Mouse (Mus musculus): ENCODE data around the gene Ugt1a7c. TPM values are rescaled to one million over a fixed set of nuclear protein-coding genes. Genes with fewer than 3 reads are reported as not detected.
"Not testable (repeated sequence)": the region's sequence is repeated elsewhere in the genome, so short reads cannot be mapped to it uniquely, and the experiment has no call there.

The Ugt1a7c gene
- polyA plus RNA-seq, 1 experiment from 2014 or later = 82.7 TPM

DNA sequence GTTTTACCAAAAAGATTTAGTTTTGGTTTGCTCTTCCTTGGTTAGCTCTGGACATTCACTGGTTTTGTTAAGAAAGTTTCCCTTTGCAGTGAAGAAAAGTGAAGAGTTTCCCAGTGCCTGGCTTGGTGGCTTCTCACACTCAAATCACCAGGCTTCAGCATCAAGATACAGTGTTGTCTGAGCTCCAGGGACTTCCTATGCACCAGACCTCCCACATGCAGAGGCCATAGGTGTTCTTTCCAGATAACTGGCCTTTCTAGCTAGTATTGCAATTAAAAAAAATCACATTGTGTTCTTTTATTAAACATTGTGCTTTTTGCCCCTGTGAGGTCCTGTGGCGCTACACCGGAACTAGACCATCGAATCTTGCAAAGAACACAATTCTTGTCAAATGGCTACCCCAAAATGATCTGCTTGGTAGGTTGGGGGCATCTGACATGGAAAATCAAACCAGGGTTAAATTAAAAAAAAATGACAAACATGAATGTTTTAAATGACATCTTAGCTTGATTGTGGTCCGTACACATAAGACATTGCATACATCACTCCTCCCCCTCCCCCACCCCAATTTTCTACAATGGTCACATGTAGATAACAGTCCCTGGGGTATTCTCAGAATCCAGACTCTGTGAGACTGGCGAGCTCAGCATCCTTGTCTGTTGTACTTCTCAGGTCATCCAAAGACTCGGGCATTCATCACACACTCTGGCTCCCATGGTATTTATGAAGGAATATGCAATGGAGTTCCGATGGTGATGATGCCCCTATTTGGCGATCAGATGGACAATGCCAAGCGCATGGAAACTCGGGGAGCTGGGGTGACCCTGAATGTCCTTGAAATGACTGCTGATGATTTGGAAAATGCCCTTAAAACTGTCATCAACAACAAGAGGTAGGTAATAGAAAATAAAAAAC, 120.9 kb downstream of the Ugt1a7c start:
- no peaks in the 10 kb centered on the region for H3K27me3 ChIP-seq (replicated peaks; ENCODE audit: control insufficient read depth, insufficient read depth, low read length)
- H3K4me2 ChIP-seq (ENCODE audit: low read depth, low read length) = no peak overlapping the region
- H3K36me3 ChIP-seq (ENCODE audit: control insufficient read depth, insufficient read depth, low read length) = no peaks in the 10 kb centered on the region
- H3K4me1 ChIP-seq (ENCODE audit: control insufficient read depth, insufficient read depth, low read length) = no peaks in the 10 kb centered on the region
- no peak overlapping the region for H3K27ac ChIP-seq (ENCODE audit: low read length)
- no peak for ATAC-seq
- 68% methylated on average over 10 of the region's 10 CpGs for WGBS
- H3K9me3 ChIP-seq (ENCODE audit: control insufficient read depth, low read length) = peaks cover 48% of the 10 kb centered on the region
- no peak overlapping the region for H3K9ac ChIP-seq (ENCODE audit: low read depth, low read length)
- H3K4me3 ChIP-seq (ENCODE audit: low read length) = no peak overlapping the region

DNA sequence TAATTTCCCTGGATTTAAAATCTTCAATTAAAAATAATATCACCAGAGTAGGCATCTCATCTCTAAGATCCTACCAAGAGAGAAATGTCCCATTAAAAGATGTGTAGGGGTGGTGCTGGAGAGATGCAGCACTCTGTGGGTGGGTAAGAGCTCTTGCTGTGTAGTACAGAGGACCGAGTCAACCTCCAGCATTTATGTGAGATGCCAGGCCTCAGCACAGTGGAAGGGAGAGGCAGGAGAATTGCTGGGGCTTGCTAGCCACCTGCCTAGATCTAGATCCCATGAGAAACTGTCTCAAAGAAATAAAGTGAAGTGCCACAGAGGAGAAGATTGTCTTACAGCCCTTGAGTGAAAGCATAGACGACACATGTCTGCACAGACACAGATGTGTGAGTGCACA, 121.7 kb downstream of the Ugt1a7c start:
- H3K4me3 ChIP-seq (ENCODE audit: low read length) = no peak overlapping the region
- H3K4me2 ChIP-seq (ENCODE audit: low read depth, low read length) = no peak overlapping the region
- H3K36me3 ChIP-seq (ENCODE audit: control insufficient read depth, insufficient read depth, low read length) = no peaks in the 10 kb centered on the region
- no peak for ATAC-seq
- H3K27ac ChIP-seq (ENCODE audit: low read length) = no peak overlapping the region
- no peak overlapping the region for H3K9ac ChIP-seq (ENCODE audit: low read depth, low read length)
- 59% methylated on average over 2 of the region's 2 CpGs for WGBS
- H3K4me1 ChIP-seq (ENCODE audit: control insufficient read depth, insufficient read depth, low read length) = no peaks in the 10 kb centered on the region
- peaks cover 46% of the 10 kb centered on the region for H3K9me3 ChIP-seq (ENCODE audit: control insufficient read depth, low read length)
- H3K27me3 ChIP-seq (replicated peaks; ENCODE audit: control insufficient read depth, insufficient read depth, low read length) = no peaks in the 10 kb centered on the region

DNA sequence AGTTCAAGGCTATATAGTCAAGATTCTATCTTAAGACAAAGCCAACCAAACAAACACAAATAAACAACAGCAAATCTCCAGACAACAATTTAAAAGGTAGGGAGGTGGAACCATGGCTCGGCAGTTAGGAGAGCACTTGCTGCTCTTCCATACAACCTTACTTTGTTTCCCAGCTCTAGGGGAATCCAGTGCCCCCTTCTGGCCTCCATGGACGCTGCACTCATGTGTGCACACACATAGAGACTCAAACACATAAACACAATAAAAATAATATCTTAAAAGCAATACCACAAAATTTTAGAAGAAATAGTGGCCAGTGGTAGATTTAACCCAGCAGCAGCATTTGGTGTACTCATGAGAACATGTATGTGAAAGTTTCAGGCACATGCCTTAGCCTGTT, 122.3 kb downstream of the Ugt1a7c start:
- Histone ChIP-seq H3K4me1 (ENCODE audit: control insufficient read depth, insufficient read depth, low read length) (no peaks in the 10 kb centered on the region), H3K9me3 (ENCODE audit: control insufficient read depth, low read length) (peaks cover 40% of the 10 kb centered on the region), H3K27ac (ENCODE audit: low read length) (no peak overlapping the region), H3K27me3 (replicated peaks; ENCODE audit: control insufficient read depth, insufficient read depth, low read length) (no peaks in the 10 kb centered on the region), H3K9ac (ENCODE audit: low read depth, low read length) (no peak overlapping the region), H3K36me3 (ENCODE audit: control insufficient read depth, insufficient read depth, low read length) (no peaks in the 10 kb centered on the region), H3K4me2 (ENCODE audit: low read depth, low read length) (no peak overlapping the region), H3K4me3 (ENCODE audit: low read length) (no peak overlapping the region)
- no peak for ATAC-seq
- WGBS = 68% methylated on average over 2 of the region's 2 CpGs

DNA sequence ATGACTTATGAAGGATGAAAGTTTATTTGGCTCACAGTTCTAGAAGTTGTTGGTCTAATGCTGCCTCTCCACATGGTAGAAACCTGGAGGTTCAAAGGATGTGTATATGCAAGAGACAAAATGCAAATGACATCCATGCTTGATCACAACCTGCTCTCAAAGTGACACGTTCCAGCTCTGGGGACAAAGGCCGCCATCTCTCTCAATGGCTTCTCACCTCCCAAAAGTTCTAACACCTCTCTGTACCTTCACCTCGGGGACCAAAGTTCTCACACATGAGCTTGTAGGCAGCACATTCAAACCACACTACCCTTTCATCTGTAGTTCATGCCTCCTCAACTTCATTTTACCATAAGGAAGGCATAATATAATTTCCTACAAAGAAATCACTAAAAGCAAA, 122.7 kb downstream of the Ugt1a7c start:
- peaks cover 37% of the 10 kb centered on the region for H3K9me3 ChIP-seq (ENCODE audit: control insufficient read depth, low read length)
- 41% methylated on average over 3 of the region's 3 CpGs for whole genome bisulfite sequencing
- H3K4me3 ChIP-seq (ENCODE audit: low read length) = no peak overlapping the region
- H3K27ac ChIP-seq (ENCODE audit: low read length) = no peak overlapping the region
- H3K9ac ChIP-seq (ENCODE audit: low read depth, low read length) = no peak overlapping the region
- H3K36me3 ChIP-seq (ENCODE audit: control insufficient read depth, insufficient read depth, low read length) = no peaks in the 10 kb centered on the region
- no peak for ATAC-seq
- no peaks in the 10 kb centered on the region for H3K4me1 ChIP-seq (ENCODE audit: control insufficient read depth, insufficient read depth, low read length)
- H3K27me3 ChIP-seq (replicated peaks; ENCODE audit: control insufficient read depth, insufficient read depth, low read length) = no peaks in the 10 kb centered on the region
- H3K4me2 ChIP-seq (ENCODE audit: low read depth, low read length) = no peak overlapping the region

DNA sequence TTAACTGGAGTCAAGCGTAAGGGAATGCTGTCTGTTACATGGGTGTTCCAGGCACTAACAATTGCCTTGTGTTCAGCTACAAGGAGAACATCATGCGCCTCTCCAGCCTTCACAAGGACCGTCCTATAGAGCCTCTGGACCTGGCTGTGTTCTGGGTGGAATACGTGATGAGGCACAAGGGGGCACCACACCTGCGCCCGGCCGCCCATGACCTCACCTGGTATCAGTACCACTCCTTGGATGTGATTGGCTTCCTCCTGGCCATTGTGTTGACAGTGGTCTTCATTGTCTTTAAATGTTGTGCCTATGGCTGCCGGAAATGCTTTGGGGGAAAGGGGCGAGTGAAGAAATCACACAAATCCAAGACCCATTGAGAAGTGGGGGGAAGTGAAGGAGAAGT, 123.2 kb downstream of the Ugt1a7c start:
- H3K9ac ChIP-seq (ENCODE audit: low read depth, low read length) = no peak overlapping the region
- H3K4me2 ChIP-seq (ENCODE audit: low read depth, low read length) = no peak overlapping the region
- no peak overlapping the region for H3K27ac ChIP-seq (ENCODE audit: low read length)
- H3K27me3 ChIP-seq (replicated peaks; ENCODE audit: control insufficient read depth, insufficient read depth, low read length) = no peaks in the 10 kb centered on the region
- no peak overlapping the region for H3K4me3 ChIP-seq (ENCODE audit: low read length)
- WGBS = 74% methylated on average over 9 of the region's 9 CpGs
- peaks cover 37% of the 10 kb centered on the region for H3K9me3 ChIP-seq (ENCODE audit: control insufficient read depth, low read length)
- no peaks in the 10 kb centered on the region for H3K4me1 ChIP-seq (ENCODE audit: control insufficient read depth, insufficient read depth, low read length)
- no peaks in the 10 kb centered on the region for H3K36me3 ChIP-seq (ENCODE audit: control insufficient read depth, insufficient read depth, low read length)
- no peak for ATAC-seq

DNA sequence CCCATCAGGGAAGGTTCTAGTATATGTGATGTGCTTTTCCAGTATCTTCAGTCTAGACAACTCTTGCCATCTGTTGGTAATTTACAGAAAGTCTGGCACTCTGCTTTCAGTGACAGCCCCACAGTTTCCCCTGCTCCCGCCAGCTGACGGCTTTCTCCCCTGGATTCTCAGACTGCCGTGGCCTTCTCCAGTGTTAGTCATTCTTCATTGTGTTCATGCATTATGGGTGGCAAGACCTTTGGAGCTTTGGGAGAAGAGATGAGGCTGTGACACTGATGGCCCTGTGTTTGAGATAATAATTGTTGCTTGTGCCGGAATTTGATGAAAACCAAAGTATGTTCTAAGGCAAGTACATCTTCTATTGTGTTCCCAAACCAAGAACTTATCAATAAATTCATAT, 123.7 kb downstream of the Ugt1a7c start:
- Histone ChIP-seq H3K9ac (ENCODE audit: low read depth, low read length) (no peak overlapping the region), H3K36me3 (ENCODE audit: control insufficient read depth, insufficient read depth, low read length) (no peaks in the 10 kb centered on the region), H3K27me3 (replicated peaks; ENCODE audit: control insufficient read depth, insufficient read depth, low read length) (no peaks in the 10 kb centered on the region), H3K4me1 (ENCODE audit: control insufficient read depth, insufficient read depth, low read length) (no peaks in the 10 kb centered on the region), H3K27ac (ENCODE audit: low read length) (no peak overlapping the region), H3K9me3 (ENCODE audit: control insufficient read depth, low read length) (peaks cover 34% of the 10 kb centered on the region), H3K4me3 (ENCODE audit: low read length) (no peak overlapping the region), H3K4me2 (ENCODE audit: low read depth, low read length) (no peak overlapping the region)
- 52% methylated on average over 4 of the region's 4 CpGs for WGBS
- ATAC-seq = no peak

DNA sequence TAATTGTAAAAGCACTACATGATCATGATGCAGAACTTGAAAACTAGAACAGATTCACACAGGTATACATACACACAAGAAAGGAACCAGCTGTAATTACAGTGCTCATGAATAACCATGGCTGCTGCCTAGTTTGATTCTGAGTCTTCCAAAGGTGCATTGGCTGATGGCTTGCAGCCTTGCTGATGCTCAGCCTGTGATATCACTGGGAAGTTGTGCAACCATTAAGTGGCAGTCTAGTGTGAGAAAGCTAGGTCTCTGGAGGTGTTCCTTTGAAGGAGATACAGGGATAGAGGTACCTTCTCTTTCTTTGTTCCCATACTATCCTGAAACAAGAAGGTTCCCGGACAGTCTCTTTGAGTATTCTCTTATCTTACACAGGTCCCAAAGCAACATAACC, 124.2 kb downstream of the Ugt1a7c start:
- H3K9me3 ChIP-seq (ENCODE audit: control insufficient read depth, low read length) = peaks cover 29% of the 10 kb centered on the region
- no peak overlapping the region for H3K4me3 ChIP-seq (ENCODE audit: low read length)
- H3K27me3 ChIP-seq (replicated peaks; ENCODE audit: control insufficient read depth, insufficient read depth, low read length) = no peaks in the 10 kb centered on the region
- H3K27ac ChIP-seq (ENCODE audit: low read length) = no peak overlapping the region
- ATAC-seq = no peak
- 17% methylated on average over 1 of the region's 1 CpGs for WGBS
- H3K36me3 ChIP-seq (ENCODE audit: control insufficient read depth, insufficient read depth, low read length) = no peaks in the 10 kb centered on the region
- no peak overlapping the region for H3K9ac ChIP-seq (ENCODE audit: low read depth, low read length)
- H3K4me2 ChIP-seq (ENCODE audit: low read depth, low read length) = no peak overlapping the region
- no peaks in the 10 kb centered on the region for H3K4me1 ChIP-seq (ENCODE audit: control insufficient read depth, insufficient read depth, low read length)

DNA sequence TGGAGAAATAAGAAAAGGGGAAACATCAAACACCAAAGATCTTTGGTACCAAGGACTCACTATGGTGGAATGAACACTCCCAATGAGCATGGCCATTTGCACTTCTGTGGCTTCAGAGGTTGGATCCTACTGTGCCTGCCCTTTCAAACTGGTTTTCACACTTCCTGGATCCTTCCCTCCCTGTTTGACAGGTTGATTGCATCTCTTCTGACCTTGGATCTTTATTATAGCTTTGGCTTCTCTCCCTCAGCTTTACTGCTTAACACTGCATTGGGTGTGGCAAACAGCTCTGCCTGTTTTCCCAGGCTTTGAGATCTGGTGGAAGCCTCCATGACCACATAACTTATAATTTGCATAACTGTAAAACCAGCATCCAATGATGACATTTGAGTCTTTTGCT, 125.5 kb downstream of the Ugt1a7c start:
- peaks cover 19% of the 10 kb centered on the region for H3K9me3 ChIP-seq (ENCODE audit: control insufficient read depth, low read length)
- H3K4me2 ChIP-seq (ENCODE audit: low read depth, low read length) = no peak overlapping the region
- no peaks in the 10 kb centered on the region for H3K27me3 ChIP-seq (replicated peaks; ENCODE audit: control insufficient read depth, insufficient read depth, low read length)
- no peaks in the 10 kb centered on the region for H3K4me1 ChIP-seq (ENCODE audit: control insufficient read depth, insufficient read depth, low read length)
- H3K27ac ChIP-seq (ENCODE audit: low read length) = no peak overlapping the region
- ATAC-seq = no peak
- H3K36me3 ChIP-seq (ENCODE audit: control insufficient read depth, insufficient read depth, low read length) = no peaks in the 10 kb centered on the region
- H3K4me3 ChIP-seq (ENCODE audit: low read length) = no peak overlapping the region
- H3K9ac ChIP-seq (ENCODE audit: low read depth, low read length) = no peak overlapping the region

DNA sequence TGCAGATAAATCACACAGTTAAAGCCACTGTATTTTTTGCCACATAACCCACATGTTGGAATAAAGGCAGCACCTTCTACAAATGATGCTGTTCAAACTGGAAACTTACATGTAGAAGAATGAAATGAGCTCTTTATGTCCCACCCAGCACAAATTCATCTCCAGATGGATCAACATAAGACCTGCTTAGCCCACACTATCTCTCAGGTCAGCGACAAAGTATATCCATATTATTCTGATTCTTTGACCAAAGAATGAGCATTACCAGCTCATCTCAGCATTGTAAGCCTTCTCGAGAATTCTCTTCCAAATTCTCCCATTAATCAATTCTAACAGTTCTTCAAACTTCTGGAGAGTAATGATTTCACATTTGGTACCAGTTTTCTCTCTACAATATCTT, 127.4 kb downstream of the Ugt1a7c start:
- no peak overlapping the region for H3K9ac ChIP-seq (ENCODE audit: low read depth, low read length)
- H3K4me1 ChIP-seq (ENCODE audit: control insufficient read depth, insufficient read depth, low read length) = no peaks in the 10 kb centered on the region
- H3K4me3 ChIP-seq (ENCODE audit: low read length) = no peak overlapping the region
- no peak overlapping the region for H3K27ac ChIP-seq (ENCODE audit: low read length)
- H3K4me2 ChIP-seq (ENCODE audit: low read depth, low read length) = no peak overlapping the region
- peaks cover 15% of the 10 kb centered on the region for H3K9me3 ChIP-seq (ENCODE audit: control insufficient read depth, low read length)
- 51% methylated on average over 2 of the region's 2 CpGs for WGBS
- no peaks in the 10 kb centered on the region for H3K27me3 ChIP-seq (replicated peaks; ENCODE audit: control insufficient read depth, insufficient read depth, low read length)
- no peak for ATAC-seq
- no peaks in the 10 kb centered on the region for H3K36me3 ChIP-seq (ENCODE audit: control insufficient read depth, insufficient read depth, low read length)

DNA sequence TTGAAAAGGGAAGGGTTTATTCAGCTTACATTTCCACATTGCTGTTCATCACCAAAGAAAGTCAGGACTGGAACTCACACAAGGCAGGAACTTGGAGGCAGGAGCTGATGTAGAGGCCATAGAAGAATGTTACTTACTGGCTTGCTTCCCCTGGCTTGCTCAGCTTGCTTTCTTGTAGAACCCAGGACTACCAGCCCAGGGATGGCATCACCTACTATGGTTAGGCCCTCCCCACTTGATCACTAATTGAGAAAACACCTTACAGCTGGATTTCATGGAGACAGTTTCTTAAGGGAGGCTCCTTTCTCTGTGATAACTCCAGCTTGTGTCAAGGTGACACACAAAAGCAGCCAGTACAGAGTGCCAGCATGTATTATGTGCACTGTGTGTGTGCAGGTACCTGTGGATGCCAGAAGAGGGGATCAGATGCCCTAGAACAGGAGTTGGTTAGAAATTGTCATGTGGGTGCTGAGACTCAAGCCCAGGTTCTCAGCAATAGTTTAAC, 128.2 kb downstream of the Ugt1a7c start:
- H3K4me1 ChIP-seq (ENCODE audit: control insufficient read depth, insufficient read depth, low read length); H3K4me3 ChIP-seq (ENCODE audit: low read length); H3K36me3 ChIP-seq (ENCODE audit: control insufficient read depth, insufficient read depth, low read length); ATAC-seq; H3K4me2 ChIP-seq (ENCODE audit: low read depth, low read length); H3K27ac ChIP-seq (ENCODE audit: low read length); H3K27me3 ChIP-seq (replicated peaks; ENCODE audit: control insufficient read depth, insufficient read depth, low read length); H3K9ac ChIP-seq (ENCODE audit: low read depth, low read length): not testable (repeated sequence)
- peaks cover 16% of the 10 kb centered on the region for H3K9me3 ChIP-seq (ENCODE audit: control insufficient read depth, low read length)

All from intestine, embryonic 16.5 days (tissue).